Mouse (Mus musculus) ovary, adult 18-20 months (tissue): ENCODE measurements at regions not wholly inside any gene's neighbourhood (a gene's known extent, or its start where the extent isn't known, plus 50 kb on each side); places are given as distances from the start of the nearest gene placed in this dataset.

ENCODE experiments used
- DNase-seq: peaks from one replicate; pipeline ENCODE4 v3.0.0; 2022; ENCODE audit warnings: low spot score, mixed read lengths

- DNase-seq = no peak
Observed at GRCm38 (mm10) chr3:41413771-41414170, 141.8 kb upstream of the Jade1 start.

DNA sequence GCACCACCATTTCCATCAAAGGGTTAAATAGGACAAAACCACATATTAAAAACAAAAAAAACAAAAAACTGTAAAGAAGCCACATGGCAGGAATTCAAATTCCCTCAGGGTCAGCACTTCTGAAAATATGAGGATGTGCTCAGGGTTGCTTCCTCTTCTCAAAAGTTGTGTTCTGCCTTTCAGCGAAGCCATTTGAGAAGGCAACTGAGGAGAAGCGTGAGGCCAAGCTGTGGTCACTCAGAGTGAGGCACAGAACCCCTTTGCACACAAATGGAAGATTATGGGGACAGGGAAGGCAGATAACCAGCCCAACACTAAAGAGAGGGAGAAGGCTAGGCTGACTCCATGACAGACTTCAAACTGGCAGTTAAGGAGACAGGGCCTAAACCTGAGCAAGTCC is 142.8 kb upstream of the Jade1 start:
- no peak for DNase-seq

DNA sequence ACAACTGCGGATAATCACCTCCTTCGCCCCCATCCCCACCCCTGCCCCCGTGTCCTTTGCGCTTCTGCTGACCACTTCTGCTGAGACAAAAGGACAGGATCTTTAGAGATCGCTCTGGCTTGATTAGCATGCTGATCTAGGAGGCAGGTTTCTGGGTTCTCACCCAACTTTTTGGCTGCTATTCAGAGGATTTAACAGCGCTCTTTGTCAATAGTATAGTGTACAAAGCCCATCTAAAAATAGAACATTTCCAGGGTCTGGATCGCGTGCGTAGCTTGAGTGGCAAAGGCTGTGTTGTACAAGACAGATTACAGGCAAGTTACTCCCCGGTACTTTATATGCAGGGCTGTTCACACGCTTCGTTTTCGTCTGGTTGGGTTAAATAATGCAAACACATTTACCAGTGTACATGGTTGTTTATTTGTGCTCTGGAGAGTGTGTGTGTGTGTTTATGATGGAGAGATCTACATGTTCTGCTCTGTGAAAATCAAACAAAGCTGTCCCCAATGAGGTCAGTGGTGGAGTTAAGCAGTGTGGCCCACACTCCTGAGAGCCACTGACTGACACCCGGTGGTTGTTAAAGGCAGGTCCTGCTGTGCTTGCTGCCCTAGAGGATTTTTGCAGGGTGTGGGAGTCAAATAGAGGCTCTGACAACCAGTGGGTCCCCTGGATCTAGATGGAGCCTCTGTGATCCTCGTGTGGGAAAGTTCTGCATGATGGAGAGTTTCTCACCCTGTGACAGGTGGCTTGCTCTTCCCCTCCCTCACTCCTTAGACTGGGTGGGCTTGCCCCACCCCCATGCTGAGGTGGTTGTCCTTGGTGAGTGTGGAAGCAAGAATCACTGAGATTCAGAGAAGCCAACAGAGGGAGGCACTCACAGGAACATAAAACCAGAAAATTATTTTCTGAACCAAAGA is 146.5 kb upstream of the Jade1 start:
- DNase-seq = no peak

GRCm38 (mm10) chr3:41408423-41408820 is 147.1 kb upstream of the Jade1 start:
- DNase-seq = no peak

DNA sequence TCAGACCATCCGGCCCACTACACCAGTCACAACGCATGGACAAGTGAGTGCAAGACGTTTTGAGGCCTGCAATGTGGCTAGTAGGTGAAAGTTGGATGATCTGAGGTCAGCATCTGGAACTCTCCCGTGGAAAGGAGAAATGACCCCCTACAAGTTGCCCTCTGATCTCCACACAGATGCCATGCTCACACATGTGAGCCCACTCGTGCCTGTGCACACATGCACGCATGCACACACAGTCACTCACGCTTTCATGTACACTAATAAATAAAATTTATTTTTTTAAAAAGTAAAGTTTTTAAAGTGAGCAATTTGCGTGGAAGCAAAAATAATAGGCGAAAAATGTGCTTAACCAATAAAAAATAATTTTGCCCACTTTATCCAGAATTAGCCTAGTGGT is 147.5 kb upstream of the Jade1 start:
- no peak for DNase-seq

GRCm38 (mm10) chr3:41407520-41407919 is 148.0 kb upstream of the Jade1 start:
- no peak for DNase-seq

DNA sequence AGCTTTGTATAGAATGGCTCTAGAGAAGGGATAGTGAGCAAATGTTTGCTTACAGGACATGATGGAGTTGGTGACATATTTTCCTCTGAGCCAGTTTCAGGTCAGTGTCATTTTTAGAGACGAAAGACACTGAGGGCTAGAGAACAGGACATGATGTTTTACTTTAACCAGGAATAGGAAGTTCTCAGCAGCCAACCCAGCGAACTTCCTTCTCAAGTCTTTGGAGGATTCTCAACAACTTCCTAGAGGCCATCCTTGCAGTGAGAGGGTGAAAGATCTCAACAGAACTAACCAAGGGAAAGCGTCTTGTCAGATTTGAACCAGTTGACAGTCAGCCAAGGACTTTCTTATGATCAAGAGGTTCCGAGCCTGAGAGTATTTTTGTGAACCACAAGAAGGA is 153.7 kb upstream of the Jade1 start:
- no peak for DNase-seq

GRCm38 (mm10) chr3:41389868-41390267 is 165.7 kb upstream of the Jade1 start:
- DNase-seq = no peak

DNA sequence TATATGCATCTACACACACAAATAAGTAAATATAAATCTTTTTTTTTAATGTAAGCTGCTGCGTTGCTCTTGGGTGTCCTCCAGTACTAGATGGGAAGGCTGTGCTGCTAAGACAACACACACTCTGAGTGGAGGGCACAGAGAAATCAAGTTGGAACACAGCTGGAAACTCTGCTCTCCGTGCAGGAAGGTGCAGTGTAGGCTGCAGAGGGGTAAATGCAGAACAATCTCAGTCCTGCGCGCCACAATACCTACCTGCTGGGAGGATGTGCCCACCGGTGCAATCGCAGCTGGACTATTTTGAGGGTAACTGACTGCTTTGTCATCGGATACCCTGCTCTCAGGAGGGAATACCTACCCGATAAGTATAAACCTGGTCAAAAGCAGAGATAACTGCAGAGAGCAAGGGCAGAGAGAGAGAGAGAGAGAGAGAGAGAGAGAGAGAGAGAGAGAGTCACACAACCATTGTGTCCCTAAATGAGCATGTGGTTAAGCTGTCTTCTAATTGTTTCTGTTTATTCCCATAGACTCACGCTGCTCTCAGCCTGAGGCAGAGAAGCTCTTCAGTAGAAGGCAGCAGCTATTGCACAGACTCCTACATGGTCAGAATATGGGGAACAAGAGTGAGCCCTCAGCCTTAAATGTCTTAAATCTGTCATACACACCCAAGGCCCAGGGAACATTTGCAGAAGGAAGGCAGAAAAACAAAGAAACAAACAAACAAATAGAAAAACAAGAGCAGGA is 167.9 kb upstream of the Jade1 start:
- DNase-seq = no peak

GRCm38 (mm10) chr3:41386299-41386698 is 169.2 kb upstream of the Jade1 start:
- no peak for DNase-seq

DNA sequence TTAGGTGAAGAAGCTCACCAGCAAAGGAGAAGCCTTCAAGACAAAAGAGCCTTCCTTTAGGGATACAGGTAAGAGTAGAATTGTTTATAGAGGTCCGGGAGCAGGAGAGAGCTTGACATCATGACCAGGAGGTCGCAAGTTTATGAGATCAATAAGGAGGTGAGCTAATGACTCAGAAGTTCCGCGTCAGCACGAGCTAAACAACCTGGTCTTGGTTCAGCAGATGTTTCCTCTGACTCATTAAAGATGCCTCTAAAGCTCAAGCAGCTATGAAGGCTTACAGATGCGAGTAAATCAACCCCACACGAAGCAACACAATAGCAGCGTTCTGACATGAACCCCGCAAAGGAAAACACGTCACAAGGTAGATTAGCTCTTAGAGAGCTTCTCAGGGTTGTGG is 171.1 kb upstream of the Jade1 start:
- DNase-seq = no peak

GRCm38 (mm10) chr3:41378576-41378975 is 177.0 kb upstream of the Jade1 start:
- no peak for DNase-seq

- DNase-seq = no peak
Observed at GRCm38 (mm10) chr3:41377826-41378406, 177.6 kb upstream of the Jade1 start.

- DNase-seq = no peak
Observed at GRCm38 (mm10) chr3:41376848-41377582, 178.5 kb upstream of the Jade1 start.

GRCm38 (mm10) chr3:41375230-41375930 is 180.2 kb upstream of the Jade1 start:
- DNase-seq = no peak

- no peak for DNase-seq
Observed at GRCm38 (mm10) chr3:41373198-41373597, 182.3 kb upstream of the Jade1 start.

- DNase-seq = no peak
Observed at GRCm38 (mm10) chr3:41368351-41369101, 187.0 kb upstream of the Jade1 start.

GRCm38 (mm10) chr3:41366764-41367163 is 188.8 kb upstream of the Jade1 start:
- DNase-seq = no peak

- DNase-seq = no peak
Observed at GRCm38 (mm10) chr3:41366264-41366663, 189.3 kb upstream of the Jade1 start.

GRCm38 (mm10) chr3:41365145-41365830 is 190.2 kb upstream of the Jade1 start:
- DNase-seq = no peak
